Mouse (Mus musculus) midbrain, embryonic 11.5 days (tissue): Measurements from ENCODE around the gene Zcchc8. TPM values are rescaled to one million over a fixed set of nuclear protein-coding genes. Genes with fewer than 3 reads are reported as not detected.
"Not testable (repeated sequence)": the region's sequence is repeated elsewhere in the genome, so short reads cannot be mapped to it uniquely, and the experiment has no call there.

Experiments used
- ATAC-seq: fragments of 200-750 bp; cut with Nextera tagmentation; 2 replicates; pipeline ENCODE4 v1.8.0; 2017; ENCODE audit warnings: moderate TSS enrichment, moderate library complexity; ENCODE audit not compliant: low FRiP score
- DNase-seq: peaks from one replicate; pipeline ENCODE4 v3.0.0; 2015; ENCODE audit warnings: low spot score; ENCODE audit errors: missing footprints
- H3K27ac ChIP-seq: fragments of 300-500 bp; sonication (generic); 2 replicates; pipeline ENCODE4 v1.5.1; 2014; ENCODE audit warnings: low read depth, low read length
- H3K27me3 ChIP-seq: fragments of 300-500 bp; sonication (generic); 2 replicates; pipeline ENCODE4 v1.6.1; 2014; ENCODE audit warnings: mild to moderate bottlenecking, low read length, moderate library complexity, mixed read lengths; ENCODE audit not compliant: control insufficient read depth, insufficient read depth
- H3K36me3 ChIP-seq: fragments of 300-500 bp; sonication (generic); 2 replicates; pipeline ENCODE4 v1.6.1; 2014; ENCODE audit warnings: mild to moderate bottlenecking, low read length, moderate library complexity, mixed read lengths; ENCODE audit not compliant: control insufficient read depth, insufficient read depth
- H3K4me1 ChIP-seq: fragments of 300-500 bp; sonication (generic); 2 replicates; pipeline ENCODE4 v1.6.1; 2014; ENCODE audit warnings: low read length; ENCODE audit not compliant: control insufficient read depth, insufficient read depth
- H3K4me2 ChIP-seq: fragments of 300-500 bp; sonication (generic); 2 replicates; pipeline ENCODE4 v1.6.1; 2014; ENCODE audit warnings: mild to moderate bottlenecking, moderate library complexity
- H3K4me3 ChIP-seq: fragments of 300-500 bp; sonication (generic); 2 replicates; pipeline ENCODE4 v1.5.1; 2014; ENCODE audit warnings: low read depth, low read length
- H3K9ac ChIP-seq: fragments of 300-500 bp; sonication (generic); 2 replicates; pipeline ENCODE4 v1.6.1; 2014; ENCODE audit warnings: low read length
- H3K9me3 ChIP-seq: fragments of 300-500 bp; sonication (generic); 2 replicates; pipeline ENCODE4 v1.6.1; 2016; ENCODE audit warnings: low read length; ENCODE audit not compliant: control insufficient read depth
- WGBS: fragments of 180-500 bp; shearing (Covaris S2); extraction: QIAGEN DNeasy Blood & Tissue Kit; methylation state at CpG from one replicate; pipeline ENCODE4 v1.1.7; 2014; 5-methylcytosine and 5-hydroxymethylcytosine counted together
- polyA plus RNA-seq: library from polyadenylated mRNA; unstranded; fragments of >200 nt; fragmentation: Nextera tagmentation; extraction: Ambion mirVana; gene quantifications from 2 replicates; pipeline ENCODE4 v1.2.1, GENCODE M21; 2014

The Zcchc8 gene
- polyA plus RNA-seq, 1 experiment from 2014 or later: 80.8 TPM

GRCm38 (mm10) chr5:123730981-123731380 lies 10.1 kb upstream of the Zcchc8 start:
- DNase-seq: no peak
- no peak overlapping the region for H3K9ac ChIP-seq
- no peaks in the 10 kb centered on the region for H3K4me1 ChIP-seq
- no peaks in the 10 kb centered on the region for H3K27me3 ChIP-seq
- ATAC-seq: no peak
- no peak overlapping the region for H3K27ac ChIP-seq
- no peak overlapping the region for H3K4me2 ChIP-seq
- no peaks in the 10 kb centered on the region for H3K9me3 ChIP-seq
- H3K36me3 ChIP-seq: peaks cover 33% of the 10 kb centered on the region
- WGBS: 99% methylated on average over 2 of the region's 2 CpGs
- H3K4me3 ChIP-seq: no peak overlapping the region

- H3K4me2 ChIP-seq, ATAC-seq, H3K36me3 ChIP-seq, H3K9ac ChIP-seq, H3K27ac ChIP-seq, H3K9me3 ChIP-seq, DNase-seq, H3K27me3 ChIP-seq, H3K4me3 ChIP-seq, H3K4me1 ChIP-seq: not testable (repeated sequence)
- WGBS: 92% methylated on average over 7 of the region's 7 CpGs
Observed at GRCm38 (mm10) chr5:123723816-123724215, 2.9 kb upstream of the Zcchc8 start.

- no peak overlapping the region for H3K4me2 ChIP-seq
- H3K27ac ChIP-seq: no peak overlapping the region
- H3K4me3 ChIP-seq: no peak overlapping the region
- H3K9me3 ChIP-seq: no peaks in the 10 kb centered on the region
- no peak overlapping the region for H3K9ac ChIP-seq
- H3K4me1 ChIP-seq: peaks cover 9% of the 10 kb centered on the region
- ATAC-seq (no peak), DNase-seq (no peak)
- WGBS: 89% methylated on average over 4 of the region's 4 CpGs
- H3K36me3 ChIP-seq: peaks cover 40% of the 10 kb centered on the region
- no peaks in the 10 kb centered on the region for H3K27me3 ChIP-seq
Observed at GRCm38 (mm10) chr5:123714622-123715021, 6.3 kb downstream of the Zcchc8 start.

GRCm38 (mm10) chr5:123713782-123714181 lies 7.1 kb downstream of the Zcchc8 start:
- Histone ChIP-seq H3K4me3 (no peak overlapping the region), H3K9ac (no peak overlapping the region), H3K4me2 (no peak overlapping the region), H3K9me3 (no peaks in the 10 kb centered on the region), H3K4me1 (peaks cover under 1% of the 10 kb centered on the region; the same call in 1 of the 2 replicates), H3K36me3 (peaks cover 40% of the 10 kb centered on the region), H3K27me3 (no peaks in the 10 kb centered on the region), H3K27ac (no peak overlapping the region)
- no peak for DNase-seq
- no peak for ATAC-seq
- WGBS: 93% methylated on average over 6 of the region's 6 CpGs

GRCm38 (mm10) chr5:123709571-123709970 lies 11.3 kb downstream of the Zcchc8 start:
- WGBS: 91% methylated on average over 4 of the region's 4 CpGs
- H3K36me3 ChIP-seq: peaks cover 59% of the 10 kb centered on the region
- no peak overlapping the region for H3K9ac ChIP-seq

GRCm38 (mm10) chr5:123708598-123708997 lies 12.3 kb downstream of the Zcchc8 start:
- no peaks in the 10 kb centered on the region for H3K9me3 ChIP-seq
- H3K27ac ChIP-seq: no peak overlapping the region
- H3K4me2 ChIP-seq: no peak overlapping the region
- ATAC-seq (no peak), DNase-seq (no peak)
- H3K27me3 ChIP-seq: no peaks in the 10 kb centered on the region
- H3K4me1 ChIP-seq: no peaks in the 10 kb centered on the region
- 92% methylated on average over 12 of the region's 12 CpGs for WGBS
- H3K9ac ChIP-seq: no peak overlapping the region
- H3K36me3 ChIP-seq: peaks cover 55% of the 10 kb centered on the region
- H3K4me3 ChIP-seq: no peak overlapping the region

More at GRCm38 (mm10) chr5:123709571-123709970, 11.3 kb downstream of the Zcchc8 start:
- H3K9me3 ChIP-seq: no peaks in the 10 kb centered on the region
- DNase-seq: no peak
- H3K27ac ChIP-seq: no peak overlapping the region
- no peaks in the 10 kb centered on the region for H3K27me3 ChIP-seq
- H3K4me3 ChIP-seq: no peak overlapping the region
- no peaks in the 10 kb centered on the region for H3K4me1 ChIP-seq
- H3K4me2 ChIP-seq: no peak overlapping the region
- ATAC-seq: no peak

- Histone ChIP-seq H3K4me3 (no peak overlapping the region), H3K27me3 (no peaks in the 10 kb centered on the region), H3K4me1 (no peaks in the 10 kb centered on the region), H3K4me2 (no peak overlapping the region), H3K27ac (no peak overlapping the region), H3K36me3 (peaks cover 32% of the 10 kb centered on the region), H3K9ac (no peak overlapping the region), H3K9me3 (no peaks in the 10 kb centered on the region)
- ATAC-seq (no peak), DNase-seq (no peak)
- WGBS: 81% methylated on average over 11 of the region's 11 CpGs
Observed at GRCm38 (mm10) chr5:123700625-123701024, 20.3 kb downstream of the Zcchc8 start.

- DNase-seq (peak; percentile 95), ATAC-seq (no peak; the same call in 1 of the 2 replicates)
- H3K9me3 ChIP-seq: no peaks in the 10 kb centered on the region
- no peak overlapping the region for H3K4me2 ChIP-seq
- peaks cover 28% of the 10 kb centered on the region for H3K36me3 ChIP-seq
- H3K27me3 ChIP-seq: no peaks in the 10 kb centered on the region
- WGBS: 29% methylated on average over 3 of the region's 3 CpGs
- no peak overlapping the region for H3K27ac ChIP-seq
- no peak overlapping the region for H3K4me3 ChIP-seq
- H3K4me1 ChIP-seq: no peaks in the 10 kb centered on the region
- no peak overlapping the region for H3K9ac ChIP-seq
Observed at GRCm38 (mm10) chr5:123699198-123699597, 21.7 kb downstream of the Zcchc8 start.

- no peak overlapping the region for H3K27ac ChIP-seq
- H3K4me1 ChIP-seq: no peaks in the 10 kb centered on the region
- no peaks in the 10 kb centered on the region for H3K27me3 ChIP-seq
- H3K9me3 ChIP-seq: no peaks in the 10 kb centered on the region
- WGBS: 91% methylated on average over 4 of the region's 4 CpGs
- no peak overlapping the region for H3K9ac ChIP-seq
- H3K4me2 ChIP-seq: no peak overlapping the region
- ATAC-seq (no peak), DNase-seq (no peak)
- no peak overlapping the region for H3K4me3 ChIP-seq
- peaks cover 13% of the 10 kb centered on the region for H3K36me3 ChIP-seq
Observed at GRCm38 (mm10) chr5:123696961-123697360, 23.9 kb downstream of the Zcchc8 start.

- H3K27me3 ChIP-seq: no peaks in the 10 kb centered on the region
- H3K27ac ChIP-seq: no peak overlapping the region
- H3K9me3 ChIP-seq: no peaks in the 10 kb centered on the region
- no peak overlapping the region for H3K4me3 ChIP-seq
- whole genome bisulfite sequencing: 94% methylated on average over 7 of the region's 7 CpGs
- H3K4me1 ChIP-seq: no peaks in the 10 kb centered on the region
- DNase-seq (no peak), ATAC-seq (no peak)
- H3K9ac ChIP-seq: no peak overlapping the region
- no peak overlapping the region for H3K4me2 ChIP-seq
- H3K36me3 ChIP-seq: peaks cover 13% of the 10 kb centered on the region
Observed at GRCm38 (mm10) chr5:123696244-123696643, 24.7 kb downstream of the Zcchc8 start.
